Mouse (Mus musculus) bone marrow, adult 2 months (tissue): ENCODE measurements at regions not wholly inside any gene's neighbourhood (a gene's known extent, or its start where the extent isn't known, plus 50 kb on each side); places are given as distances from the start of the nearest gene placed in this dataset.
"Not testable (repeated sequence)": the region's sequence is repeated elsewhere in the genome, so short reads cannot be mapped to it uniquely, and the experiment has no call there.

ENCODE experiments used
- CTCF ChIP-seq: fragments of 200-500 bp; IDR thresholded peaks from 2 replicates; pipeline ENCODE4 v1.5.1; 2011; ENCODE audit warnings: low read length, control low read depth; ENCODE audit not compliant: control insufficient read depth, insufficient read depth
- POLR2A ChIP-seq: fragments of 200-500 bp; IDR thresholded peaks from 2 replicates; pipeline ENCODE4 v1.6.1; 2011; ENCODE audit warnings: low read depth, mild to moderate bottlenecking, control low read depth, low read length, borderline replicate concordance; ENCODE audit not compliant: control insufficient read depth

- not testable (repeated sequence) for TF ChIP-seq CTCF, POLR2A
Measured at GRCm38 (mm10) chr7:118314886-118315285, 71.4 kb upstream of the Smg1 start.
